In the genomic region with DNA sequence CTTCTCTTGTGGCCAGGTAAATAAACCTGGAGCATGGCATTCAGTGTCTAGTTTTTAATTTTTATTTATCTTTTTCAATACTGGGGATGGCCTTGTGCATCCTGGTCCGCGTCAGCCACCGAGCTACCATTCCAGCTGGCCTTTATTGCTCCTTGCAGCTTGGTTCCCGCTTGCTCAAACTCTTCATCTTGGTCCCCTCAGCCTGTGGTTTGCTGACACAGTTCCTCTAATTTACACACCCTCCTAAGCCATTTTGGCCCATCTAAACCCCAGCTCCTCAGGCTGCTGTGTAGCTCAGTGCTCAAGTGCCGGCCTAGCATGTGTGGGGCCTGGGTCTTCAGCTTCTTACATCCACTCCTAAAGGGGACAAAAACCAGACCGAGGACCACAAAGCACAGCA, we compare ENCODE assay signal across 28 mouse cellular contexts. TPM values are rescaled to one million over a fixed set of nuclear protein-coding genes. Genes with fewer than 3 reads are reported as not detected.
DNase-seq lines count a peak whose midpoint lies in the region; ATAC-seq and TF ChIP-seq lines count a peak whose summit lies in the region.
"Had no signal": no experiment of that assay in that cellular context is flagged by ENCODE, and none has a peak within 500 bp of the region (broad histone marks: within the 10 kb centered on the region; RNA-seq: fewer than 3 reads in every experiment).

No protein-coding gene starts in this region.

- no peak; the same call in 1 of the 2 replicates for ATAC-seq in liver, embryonic 15.5 days (ENCODE audit: insufficient read depth)
- no peak for ATAC-seq in liver, embryonic 11.5 days (replicated peaks; ENCODE audit: low FRiP score)
- ATAC-seq in hematopoietic stem cell, adult 5-6 weeks (replicated peaks in 1 of 2; ENCODE audit: insufficient read depth in 1 of 2, low FRiP score in 2 of 2, low TSS enrichment in 1 of 2, low read depth in 1 of 2, poor library complexity in 2 of 2, severe bottlenecking in 2 of 2), result peak; percentile 38 to 39; a peak in 1 of 4 replicates
- peak; percentile 36; the same call in 1 of the 2 replicates for ATAC-seq in monocyte, adult 5-6 weeks (replicated peaks; ENCODE audit: insufficient number of reproducible peaks, low FRiP score, low TSS enrichment, poor library complexity, severe bottlenecking)
- ATAC-seq in erythroblast, adult 5-6 weeks (replicated peaks; ENCODE audit: low FRiP score, poor library complexity, severe bottlenecking), result no peak
- ATAC-seq in heart, embryonic 11.5 days (replicated peaks; ENCODE audit: insufficient number of reproducible peaks, low FRiP score, low TSS enrichment), result no peak
- ATAC-seq: CD4-positive, CD25-positive, alpha-beta regulatory T cell, adult 4 months; forebrain, embryonic 15.5 days; intestine, embryonic 16.5 days; midbrain, embryonic 15.5 days had no signal

- H3K27me3 ChIP-seq in liver, embryonic 15.5 days, result no peaks in the 10 kb centered on the region
- H3K27me3 ChIP-seq in liver, embryonic 11.5 days (replicated peaks; ENCODE audit: control insufficient read depth, insufficient read depth, low read length), result no peaks in the 10 kb centered on the region
- no peaks in the 10 kb centered on the region for H3K27me3 ChIP-seq in heart, embryonic 11.5 days (ENCODE audit: control insufficient read depth, insufficient read depth, low read length)
- H3K27me3 ChIP-seq: embryonic facial prominence, embryonic 12.5 days; forebrain, embryonic 15.5 days; heart, embryonic 15.5 days; hindbrain, embryonic 12.5 days; limb, embryonic 12.5 days; midbrain, embryonic 15.5 days had no signal

- no peaks in the 10 kb centered on the region for H3K9me3 ChIP-seq in liver, embryonic 15.5 days (replicated peaks)
- H3K9me3 ChIP-seq in liver, embryonic 11.5 days (ENCODE audit: control insufficient read depth, low read length), result no peaks in the 10 kb centered on the region
- H3K9me3 ChIP-seq in heart, embryonic 11.5 days (replicated peaks; ENCODE audit: control insufficient read depth, low read length), result no peaks in the 10 kb centered on the region
- H3K9me3 ChIP-seq: embryonic facial prominence, embryonic 12.5 days; forebrain, embryonic 10.5 days; forebrain, embryonic 15.5 days; heart, embryonic 15.5 days; hindbrain, embryonic 12.5 days; limb, embryonic 12.5 days; midbrain, embryonic 10.5 days; midbrain, embryonic 15.5 days had no signal

- 0 out of 2 replicates have a peak, but pooled peaks cover 2% of the 10 kb centered on the region for H3K4me1 ChIP-seq in liver, embryonic 15.5 days (replicated peaks)
- H3K4me1 ChIP-seq in liver, embryonic 11.5 days (replicated peaks; ENCODE audit: control insufficient read depth, insufficient read depth, low read length), result no peaks in the 10 kb centered on the region
- peaks cover 2% of the 10 kb centered on the region; the same call in 1 of the 2 replicates for H3K4me1 ChIP-seq in bone marrow, adult 2 months (ENCODE audit: control insufficient read depth, insufficient read depth, low read length)
- H3K4me1 ChIP-seq in heart, embryonic 11.5 days (ENCODE audit: control insufficient read depth, insufficient read depth, low read length), result no peaks in the 10 kb centered on the region
- H3K4me1 ChIP-seq: embryonic facial prominence, embryonic 12.5 days; forebrain, embryonic 15.5 days; hindbrain, embryonic 12.5 days; limb, embryonic 12.5 days; midbrain, embryonic 15.5 days had no signal

- no peak overlapping the region for H3K4me3 ChIP-seq in liver, embryonic 15.5 days (replicated peaks)
- H3K4me3 ChIP-seq in liver, embryonic 11.5 days (ENCODE audit: low read depth, low read length), result no peak overlapping the region
- H3K4me3 ChIP-seq in bone marrow, adult 2 months (replicated peaks; ENCODE audit: control insufficient read depth, low read depth, low read length), result no peak overlapping the region
- H3K4me3 ChIP-seq in heart, embryonic 11.5 days (ENCODE audit: low read depth, low read length), result no peak overlapping the region
- H3K4me3 ChIP-seq: embryonic facial prominence, embryonic 12.5 days; forebrain, embryonic 10.5 days; forebrain, embryonic 15.5 days; gastrocnemius, adult 2 months; heart, embryonic 15.5 days; hindbrain, embryonic 12.5 days; left cerebral cortex, adult 2 months; limb, embryonic 12.5 days; midbrain, embryonic 10.5 days; midbrain, embryonic 15.5 days had no signal

- no peaks in the 10 kb centered on the region for H3K36me3 ChIP-seq in liver, embryonic 15.5 days (replicated peaks)
- H3K36me3 ChIP-seq in liver, embryonic 11.5 days (ENCODE audit: control insufficient read depth, insufficient read depth, low read length), result no peaks in the 10 kb centered on the region
- H3K36me3 ChIP-seq in heart, embryonic 11.5 days (ENCODE audit: control insufficient read depth, insufficient read depth, low read length), result no peaks in the 10 kb centered on the region
- H3K36me3 ChIP-seq: embryonic facial prominence, embryonic 12.5 days; forebrain, embryonic 10.5 days; forebrain, embryonic 15.5 days; heart, embryonic 15.5 days; hindbrain, embryonic 12.5 days; midbrain, embryonic 10.5 days; midbrain, embryonic 15.5 days had no signal

- no peak overlapping the region for H3K4me2 ChIP-seq in liver, embryonic 15.5 days
- no peak overlapping the region for H3K4me2 ChIP-seq in liver, embryonic 11.5 days
- no peak overlapping the region for H3K4me2 ChIP-seq in heart, embryonic 11.5 days
- H3K4me2 ChIP-seq: embryonic facial prominence, embryonic 12.5 days; forebrain, embryonic 15.5 days; heart, embryonic 15.5 days; hindbrain, embryonic 12.5 days; limb, embryonic 12.5 days; midbrain, embryonic 15.5 days had no signal

- no peak for TF ChIP-seq POLR2A in bone marrow, adult 2 months (IDR thresholded peaks at IDR 0.05; ENCODE audit: borderline replicate concordance, control insufficient read depth, low read depth, low read length)

- H3K27ac ChIP-seq in liver, embryonic 15.5 days (replicated peaks), result peak overlapping the region; percentile 41
- H3K27ac ChIP-seq in liver, embryonic 11.5 days (ENCODE audit: low read depth, low read length), result no peak overlapping the region
- peak overlapping the region; percentile 93 for H3K27ac ChIP-seq in bone marrow, adult 2 months (ENCODE audit: control insufficient read depth, insufficient read depth, low read depth, low read length, poor library complexity)
- no peak overlapping the region for H3K27ac ChIP-seq in heart, embryonic 11.5 days (ENCODE audit: low read depth, low read length)
- H3K27ac ChIP-seq: embryonic facial prominence, embryonic 12.5 days; forebrain, embryonic 10.5 days; forebrain, embryonic 15.5 days; gastrocnemius, adult 2 months; heart, embryonic 15.5 days; hindbrain, embryonic 12.5 days; left cerebral cortex, adult 2 months; limb, embryonic 12.5 days; liver, embryonic 14.5 days; midbrain, embryonic 10.5 days; midbrain, embryonic 15.5 days had no signal

- no peak for TF ChIP-seq CTCF in bone marrow, adult 2 months (IDR thresholded peaks at IDR 0.05; ENCODE audit: control insufficient read depth, insufficient read depth, low read length)

- 44% methylated on average over 6 of the region's 6 CpGs for WGBS in liver, embryonic 15.5 days (ENCODE audit: insufficient replicate concordance)
- WGBS in liver, embryonic 11.5 days, result 73% methylated on average over 6 of the region's 6 CpGs
- WGBS in bone marrow, adult 2 months, result 37% methylated on average over 6 of the region's 6 CpGs
- WGBS in heart, embryonic 11.5 days (ENCODE audit: insufficient replicate concordance), result 77% methylated on average over 6 of the region's 6 CpGs

- no peak for DNase-seq in liver, embryonic 11.5 days (ENCODE audit: low spot score)
- DNase-seq: adrenal gland, postnatal 25 days; cerebellum, adult 8-10 months; cerebellum, postnatal 36 days; embryo, embryonic 11 days; gastrocnemius, adult 2 months; gastrocnemius, postnatal 36 days; kidney, postnatal 25 days; lung, postnatal 4 days; thymus, postnatal 4 days had no signal

- no peak overlapping the region for H3K9ac ChIP-seq in liver, embryonic 15.5 days
- no peak overlapping the region for H3K9ac ChIP-seq in liver, embryonic 11.5 days (ENCODE audit: low read depth, low read length)
- no peak overlapping the region for H3K9ac ChIP-seq in heart, embryonic 11.5 days (ENCODE audit: low read depth, low read length)
- H3K9ac ChIP-seq: embryonic facial prominence, embryonic 12.5 days; forebrain, embryonic 15.5 days; heart, embryonic 15.5 days; hindbrain, embryonic 12.5 days; limb, embryonic 12.5 days; liver, embryonic 14.5 days; midbrain, embryonic 15.5 days had no signal

RNA-seq across cellular contexts. Expression of gene Plxnd1, which starts 19.3 kb away (rescaled TPM):
- polyA plus RNA-seq in liver, embryonic 15.5 days (2015; fragmentation: Nextera tagmentation; extraction: Ambion mirVana), result 8.1 and 9.7 TPM in 2 replicates
- 25.6 and 27.8 TPM in 2 replicates for polyA plus RNA-seq in liver, embryonic 11.5 days (2014; fragmentation: Nextera tagmentation; extraction: Ambion mirVana)
- 13.7 and 23.8 TPM in 2 replicates for polyA plus RNA-seq in bone marrow, adult 2 months (2011; ENCODE audit: insufficient read depth, insufficient read length, low replicate concordance, missing spikeins)
- 12.4 and 35.3 TPM in 2 replicates for total RNA-seq in hematopoietic stem cell, adult 5-6 weeks (2017)
- 8.2 to 17.6 TPM (median 17.6 TPM) in 3 replicates for total RNA-seq in monocyte, adult 5-6 weeks (2017)
- total RNA-seq in erythroblast, adult 5-6 weeks (2015; ENCODE audit: low replicate concordance), result 10.0 and 55.1 TPM in 2 replicates
- 11.8 and 18.1 TPM in 2 replicates for total RNA-seq in erythroblast, adult 5-6 weeks (2017; ENCODE audit: low replicate concordance)
- polyA plus RNA-seq in heart, embryonic 11.5 days (2014; fragmentation: Nextera tagmentation; extraction: Ambion mirVana), result 56.1 and 60.0 TPM in 2 replicates

Comparison
In these comparisons a context has a peak if more than half of its experiments do, and no peak if none do; other contexts are left out.
1. H3K27ac ChIP-seq: peak in liver, embryonic 15.5 days (single experiment) and bone marrow, adult 2 months (single experiment); none in liver, embryonic 11.5 days (single experiment) and heart, embryonic 11.5 days (single experiment).
2. ATAC-seq: peak in hematopoietic stem cell, adult 5-6 weeks (2 of 2) and monocyte, adult 5-6 weeks (single experiment); none in liver, embryonic 15.5 days (single experiment), liver, embryonic 11.5 days (single experiment), erythroblast, adult 5-6 weeks (single experiment) and heart, embryonic 11.5 days (single experiment).